Mouse (Mus musculus) stomach, embryonic 16.5 days (tissue): ENCODE results near the gene 1700037C18Rik. TPM values are rescaled to one million over a fixed set of nuclear protein-coding genes. Genes with fewer than 3 reads are reported as not detected.
A peak's percentile ranks its signal among the peaks of the same experiment; 100 is the strongest.
"Not testable (repeated sequence)": the region's sequence is repeated elsewhere in the genome, so short reads cannot be mapped to it uniquely, and the experiment has no call there.

ENCODE experiments used
- ATAC-seq: fragments of 200-750 bp; cut with Nextera tagmentation; 2 replicates; pipeline ENCODE4 v1.8.0; 2017; ENCODE audit warnings: moderate number of reproducible peaks, moderate TSS enrichment; ENCODE audit not compliant: insufficient read depth, low FRiP score
- H3K27ac ChIP-seq: fragments of 300-500 bp; sonication (generic); 2 replicates; pipeline ENCODE4 v1.5.1; 2014; ENCODE audit warnings: low read length
- H3K27me3 ChIP-seq: fragments of 300-500 bp; sonication (generic); 2 replicates; pipeline ENCODE4 v1.6.1; 2014; ENCODE audit warnings: low read length, control low read depth, mixed read lengths; ENCODE audit not compliant: control insufficient read depth, insufficient read depth
- H3K36me3 ChIP-seq: fragments of 300-500 bp; sonication (generic); 2 replicates; pipeline ENCODE4 v1.6.1; 2014; ENCODE audit warnings: low read length; ENCODE audit not compliant: control insufficient read depth, insufficient read depth
- H3K4me1 ChIP-seq: fragments of 300-500 bp; sonication (generic); 2 replicates; pipeline ENCODE4 v1.6.1; 2014; ENCODE audit warnings: low read length, control low read depth, mixed read lengths; ENCODE audit not compliant: control insufficient read depth, insufficient read depth
- H3K4me2 ChIP-seq: fragments of 300-500 bp; sonication (generic); 2 replicates; pipeline ENCODE4 v1.6.1; 2014; ENCODE audit warnings: low read depth, low read length, mixed read lengths
- H3K4me3 ChIP-seq: fragments of 300-500 bp; sonication (generic); replicated peaks from 2 replicates; pipeline ENCODE4 v1.5.1; 2014; ENCODE audit warnings: mild to moderate bottlenecking, low read length
- H3K9ac ChIP-seq: fragments of 300-500 bp; sonication (generic); 2 replicates; pipeline ENCODE4 v1.6.1; 2014; ENCODE audit warnings: low read length
- H3K9me3 ChIP-seq: fragments of 300-500 bp; sonication (generic); replicated peaks from 2 replicates; pipeline ENCODE4 v1.6.1; 2016; ENCODE audit warnings: low read length, control low read depth; ENCODE audit not compliant: control insufficient read depth
- WGBS: fragments of 180-500 bp; shearing (Covaris S2); extraction: QIAGEN DNeasy Blood & Tissue Kit; methylation state at CpG from one replicate; pipeline ENCODE4 v1.1.7; 2014; 5-methylcytosine and 5-hydroxymethylcytosine counted together
- microRNA-seq: library from miRNA; unstranded; fragments of <30 nt; microRNA quantifications from one replicate; pipeline ENCODE4, GENCODE M21; 2016
- polyA plus RNA-seq: library from polyadenylated mRNA; unstranded; fragments of >200 nt; fragmentation: Nextera tagmentation; extraction: Ambion mirVana; gene quantifications from 2 replicates; pipeline ENCODE4 v1.2.1, GENCODE M21; 2015

Gene 1700037C18Rik
- polyA plus RNA-seq, 1 experiment from 2014 or later, result 6.2 TPM

DNA sequence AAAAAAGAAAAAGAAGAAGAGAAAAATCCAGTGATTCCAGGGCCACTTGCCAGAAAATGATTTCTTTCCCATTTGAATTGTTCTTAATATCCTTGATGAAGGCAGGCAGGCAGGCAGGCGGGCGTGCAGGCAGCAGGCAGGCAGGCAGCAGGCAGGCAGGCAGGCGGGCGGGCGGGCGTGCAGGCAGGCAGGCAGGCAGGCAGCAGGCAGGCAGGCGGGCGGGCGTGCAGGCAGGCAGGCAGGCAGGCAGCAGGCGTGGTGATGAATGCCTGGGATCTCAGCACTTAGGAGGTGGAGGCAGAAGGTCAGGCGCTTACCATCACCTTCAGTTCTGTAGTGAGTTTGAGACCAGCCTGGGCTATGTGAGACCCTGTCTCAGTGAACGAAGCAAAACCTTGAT, 55.9 kb downstream of the 1700037C18Rik start:
- whole genome bisulfite sequencing, result 44% methylated on average over 12 of the region's 12 CpGs
- Histone ChIP-seq H3K4me3 (no peak overlapping the region), H3K27me3 (no peaks in the 10 kb centered on the region), H3K9ac (no peak overlapping the region), H3K9me3 (no peaks in the 10 kb centered on the region), H3K36me3 (no peaks in the 10 kb centered on the region), H3K4me2 (no peak overlapping the region), H3K4me1 (peaks cover 5% of the 10 kb centered on the region; the same call in 1 of the 2 replicates), H3K27ac (no peak overlapping the region)
- 0 out of 2 replicates have a peak, but pooled peaks have one; percentile 44 for ATAC-seq

DNA sequence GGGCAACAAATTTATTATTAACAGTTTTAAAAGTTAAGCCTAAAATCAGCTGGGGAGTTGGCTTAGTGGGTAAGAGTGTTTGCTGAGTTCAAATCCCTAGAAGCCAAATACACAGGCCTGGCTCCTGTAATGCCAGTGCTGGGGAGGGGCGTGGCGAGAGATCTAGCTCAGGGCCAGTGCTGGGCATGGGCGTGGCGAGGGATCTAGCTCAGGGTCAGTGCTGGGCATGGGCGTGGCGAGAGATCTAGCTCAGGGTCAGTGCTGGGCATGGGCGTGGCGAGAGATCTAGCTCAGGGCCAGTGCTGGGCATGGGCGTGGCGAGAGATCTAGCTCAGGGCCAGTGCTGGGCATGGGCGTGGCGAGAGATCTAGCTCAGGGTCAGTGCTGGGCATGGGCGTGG, 57.2 kb downstream of the 1700037C18Rik start:
- H3K9me3 ChIP-seq, H3K4me1 ChIP-seq, H3K4me3 ChIP-seq, H3K27ac ChIP-seq, H3K27me3 ChIP-seq, H3K9ac ChIP-seq, H3K36me3 ChIP-seq, H3K4me2 ChIP-seq, ATAC-seq: not testable (repeated sequence)
- 86% methylated on average over 10 of the region's 13 CpGs for WGBS

DNA sequence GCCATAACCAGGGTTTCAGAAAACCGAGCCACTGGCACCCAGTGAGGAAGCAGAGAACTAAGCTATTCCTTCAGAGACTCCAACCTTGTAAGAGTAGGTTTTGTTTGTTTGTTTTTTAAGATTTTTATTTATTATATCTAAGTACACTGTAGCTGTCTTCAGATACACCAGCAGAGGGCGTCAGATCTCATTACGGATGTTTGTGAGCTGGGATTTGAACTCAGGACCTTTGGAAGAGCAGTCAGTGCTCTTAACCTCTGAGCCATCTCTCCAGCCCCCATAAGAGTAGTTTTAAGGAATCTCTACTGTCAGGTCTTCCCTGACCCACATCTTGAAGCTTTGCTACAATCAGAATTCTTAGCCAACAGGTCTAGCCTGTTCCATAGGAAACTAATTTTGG, 60.1 kb downstream of the 1700037C18Rik start:
- Histone ChIP-seq H3K4me1 (peaks cover 7% of the 10 kb centered on the region; the same call in 1 of the 2 replicates), H3K9ac (no peak overlapping the region), H3K27ac (no peak overlapping the region), H3K27me3 (no peaks in the 10 kb centered on the region), H3K4me2 (no peak overlapping the region), H3K4me3 (no peak overlapping the region), H3K9me3 (no peaks in the 10 kb centered on the region), H3K36me3 (no peaks in the 10 kb centered on the region)
- WGBS, result 75% methylated on average over 3 of the region's 3 CpGs
- ATAC-seq, result no peak

DNA sequence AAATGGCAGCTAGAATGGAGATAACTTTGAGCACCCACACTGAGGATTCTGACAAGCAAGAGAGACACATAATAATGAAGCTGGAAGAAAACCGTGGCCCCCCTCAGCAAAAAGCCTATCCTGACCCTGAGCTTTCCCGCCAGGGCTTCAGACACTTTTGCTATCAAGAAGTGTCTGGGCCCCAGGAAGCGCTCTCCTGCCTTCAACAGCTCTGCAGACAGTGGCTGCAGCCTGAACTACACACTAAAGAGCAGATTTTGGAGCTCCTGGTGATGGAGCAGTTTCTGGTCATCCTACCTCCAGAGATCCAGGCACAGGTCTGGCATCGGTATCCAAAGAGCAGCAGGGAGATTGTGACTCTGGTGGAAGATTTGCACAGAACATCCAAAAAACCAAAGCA, 60.6 kb downstream of the 1700037C18Rik start:
- Histone ChIP-seq H3K9me3 (no peaks in the 10 kb centered on the region), H3K4me2 (peak overlapping the region; percentile 58), H3K27ac (no peak overlapping the region), H3K4me3 (peak overlapping the region; percentile 80), H3K36me3 (no peaks in the 10 kb centered on the region), H3K4me1 (peaks cover 7% of the 10 kb centered on the region; the same call in 1 of the 2 replicates), H3K27me3 (no peaks in the 10 kb centered on the region), H3K9ac (peak overlapping the region; percentile 87)
- 66% methylated on average over 4 of the region's 4 CpGs for WGBS
- ATAC-seq, result no peak

DNA sequence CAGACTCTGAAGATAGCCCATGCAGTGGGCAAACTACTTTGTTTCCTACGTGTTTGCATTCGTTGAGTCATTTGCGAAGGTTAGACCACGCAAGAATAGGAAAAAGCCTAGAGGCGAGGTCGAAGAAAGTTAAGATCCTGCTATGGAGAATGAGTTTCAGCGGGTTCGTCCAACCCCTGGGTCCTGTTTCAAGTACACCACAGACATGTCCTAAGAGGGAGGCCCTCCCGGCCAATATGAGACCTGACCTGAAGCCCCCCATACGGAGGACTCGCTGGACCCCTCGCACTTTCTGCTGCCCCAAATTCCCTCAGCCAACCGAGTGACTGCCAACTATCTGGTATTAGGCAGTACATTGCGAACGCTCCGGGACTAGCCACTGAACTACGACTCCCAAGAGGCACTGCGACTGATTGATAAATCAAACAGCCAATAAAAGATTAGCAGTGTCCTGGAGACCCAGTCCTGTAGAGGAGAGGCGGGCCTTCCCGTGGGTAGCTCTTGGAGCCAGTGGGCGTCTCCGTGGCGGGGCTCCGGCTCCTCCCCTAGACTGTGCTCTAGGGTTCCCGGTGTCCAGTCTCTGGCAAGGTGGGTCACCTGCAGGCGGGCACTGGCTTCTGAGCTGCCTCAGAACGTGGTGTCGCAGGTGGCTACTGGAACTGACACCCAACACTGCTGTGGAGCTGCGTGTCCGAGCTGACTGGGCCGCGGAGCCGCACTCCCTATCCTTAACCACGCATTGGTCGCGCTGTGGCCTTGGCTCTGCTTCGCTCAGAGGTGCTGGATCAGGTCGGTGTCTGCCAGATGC, 61.6 kb downstream of the 1700037C18Rik start, which contains the start of gene Zfp174:
Gene Zfp174, plus strand, starts transcription at position 558 of the 808 bp plus-strand sequence.
- H3K4me1 ChIP-seq, result peaks cover 7% of the 10 kb centered on the region; the same call in 1 of the 2 replicates

More for the DNA sequence above, 61.6 kb downstream of the 1700037C18Rik start, which contains the start of gene Zfp174:
- Histone ChIP-seq H3K36me3 (no peaks in the 10 kb centered on the region), H3K4me3 (peak within 1 kb of the TSS; percentile 80), H3K9ac (peak within 1 kb of the TSS; percentile 87), H3K4me2 (peak within 1 kb of the TSS; percentile 58), H3K9me3 (no peaks in the 10 kb centered on the region), H3K27me3 (no peaks in the 10 kb centered on the region), H3K27ac (no peak within 1 kb of the TSS)
- peak; percentile 100 for ATAC-seq
- WGBS, result 3% methylated on average over 38 of the region's 38 CpGs

Small RNA genes lying within 50 kb of the gene (microRNA-seq; reads per million reads assigned to microRNA genes)
- gene Gm23493, result not detected

Other genes with a start within 250 kb of the 1700037C18Rik start
- gene Mefv, start 190.6 kb downstream of the 1700037C18Rik start, polyA plus RNA-seq, result 0.18 and 0.20 TPM in 2 replicates
- 44.6 and 45.4 TPM in 2 replicates for gene Zfp263, start 164.6 kb downstream of the 1700037C18Rik start, polyA plus RNA-seq
- not detected in 2 replicates for gene Olfr15, start 77.8 kb downstream of the 1700037C18Rik start, polyA plus RNA-seq
- 1.3 and 1.6 TPM in 2 replicates for gene Zfp174, start 61.4 kb downstream of the 1700037C18Rik start, polyA plus RNA-seq
- gene Naa60, start 36.3 kb downstream of the 1700037C18Rik start, polyA plus RNA-seq, result 41.8 and 42.3 TPM in 2 replicates
- 7.2 and 7.5 TPM in 2 replicates for gene Zfp597, start 24.1 kb downstream of the 1700037C18Rik start, polyA plus RNA-seq
- gene Gm20695, start 24.0 kb downstream of the 1700037C18Rik start, polyA plus RNA-seq, result 2.4 and 2.5 TPM in 2 replicates
- 21.1 and 21.5 TPM in 2 replicates for gene Cluap1, start 112 bp upstream of the 1700037C18Rik start, polyA plus RNA-seq
- gene Nlrc3, start 67.9 kb upstream of the 1700037C18Rik start, polyA plus RNA-seq, result 0.71 and 0.99 TPM in 2 replicates
- 17.2 and 17.4 TPM in 2 replicates for gene Slx4, start 95.1 kb upstream of the 1700037C18Rik start, polyA plus RNA-seq
- gene Dnase1, start 128.3 kb upstream of the 1700037C18Rik start, polyA plus RNA-seq, result 4.2 and 4.6 TPM in 2 replicates
- 92.2 and 101 TPM in 2 replicates for gene Trap1, start 169.1 kb upstream of the 1700037C18Rik start, polyA plus RNA-seq